Mouse (Mus musculus) E14TG2a.4 (cell line): ENCODE measurements at regions not wholly inside any gene's neighbourhood (a gene's known extent, or its start where the extent isn't known, plus 50 kb on each side); places are given as distances from the start of the nearest gene placed in this dataset.

Source experiments
- CTCF ChIP-seq: conservative IDR thresholded peaks from 2 replicates; pipeline ENCODE4 v1.5.1; 2014; ENCODE audit warnings: low read length
- POU5F1 ChIP-seq: IDR thresholded peaks from 2 replicates; pipeline ENCODE4 v1.6.1; 2014; ENCODE audit warnings: low read length, borderline replicate concordance

- no peak for TF ChIP-seq CTCF
- TF ChIP-seq POU5F1, result no peak
Measured at GRCm38 (mm10) chr2:129911203-129911921, 100.8 kb upstream of the Tgm3 start.
